Mouse (Mus musculus): ENCODE measurements around the gene Zfp628. TPM values are rescaled to one million over a fixed set of nuclear protein-coding genes. Genes with fewer than 3 reads are reported as not detected.

Gene Zfp628
- total RNA-seq, 2 experiments from 2014 or later = 24.4 to 26.9 TPM

DNA sequence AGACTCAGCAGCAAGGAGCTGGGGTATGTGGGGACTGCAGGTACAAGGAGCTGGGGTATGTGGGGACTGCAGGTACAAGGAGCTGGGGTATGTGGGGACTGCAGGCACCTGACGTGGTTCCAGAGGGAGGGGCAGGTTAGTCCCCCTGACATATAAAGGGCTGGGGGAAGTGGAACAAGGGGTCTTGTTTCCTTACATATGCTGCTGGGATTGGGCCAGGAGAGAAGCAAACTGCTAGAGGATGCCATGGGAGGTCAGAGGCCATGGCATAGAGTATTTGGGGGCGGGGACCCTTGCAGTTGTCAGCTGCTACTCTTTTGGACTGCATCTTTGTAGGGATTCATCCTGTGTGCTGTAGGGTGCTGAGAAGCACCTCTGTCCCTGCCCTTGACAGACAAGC lies 2.5 kb downstream of the Zfp628 start:
- no peak for DNase-seq (ENCODE audit: low spot score in 2 of 2)

DNA sequence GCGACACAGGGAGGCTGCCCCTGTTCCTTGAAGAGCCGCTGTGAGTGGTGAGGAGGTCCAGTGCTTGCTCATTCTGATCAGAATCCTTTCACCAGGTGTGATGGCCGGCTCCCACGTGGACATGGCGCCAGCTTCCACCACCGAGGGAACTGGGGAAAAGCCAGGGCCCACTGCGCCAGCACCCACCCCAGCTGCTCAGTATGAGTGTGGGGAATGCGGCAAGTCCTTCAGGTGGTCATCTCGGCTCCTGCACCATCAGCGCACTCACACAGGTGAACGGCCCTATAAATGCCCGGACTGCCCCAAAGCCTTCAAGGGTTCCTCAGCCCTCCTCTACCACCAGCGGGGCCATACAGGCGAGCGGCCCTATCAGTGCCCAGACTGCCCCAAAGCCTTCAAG lies 3.7 kb downstream of the Zfp628 start:
- DNase-seq (ENCODE audit: low spot score in 2 of 2) = no peak

DNA sequence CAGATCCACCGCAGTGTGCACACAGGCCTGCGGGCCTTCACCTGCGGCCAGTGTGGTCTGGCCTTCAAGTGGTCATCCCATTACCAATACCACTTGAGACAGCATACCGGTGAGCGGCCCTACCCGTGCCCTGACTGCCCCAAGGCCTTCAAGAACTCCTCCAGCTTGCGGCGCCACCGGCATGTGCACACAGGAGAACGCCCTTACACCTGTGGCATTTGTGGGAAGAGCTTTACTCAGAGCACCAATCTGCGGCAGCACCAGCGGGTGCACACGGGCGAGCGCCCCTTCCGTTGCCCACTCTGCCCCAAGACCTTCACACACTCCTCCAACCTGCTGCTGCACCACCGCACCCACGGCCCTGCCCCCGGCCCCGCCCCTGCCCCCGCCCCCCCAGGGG lies 4.1 kb downstream of the Zfp628 start:
- DNase-seq (ENCODE audit: low spot score in 2 of 2) = no peak

DNA sequence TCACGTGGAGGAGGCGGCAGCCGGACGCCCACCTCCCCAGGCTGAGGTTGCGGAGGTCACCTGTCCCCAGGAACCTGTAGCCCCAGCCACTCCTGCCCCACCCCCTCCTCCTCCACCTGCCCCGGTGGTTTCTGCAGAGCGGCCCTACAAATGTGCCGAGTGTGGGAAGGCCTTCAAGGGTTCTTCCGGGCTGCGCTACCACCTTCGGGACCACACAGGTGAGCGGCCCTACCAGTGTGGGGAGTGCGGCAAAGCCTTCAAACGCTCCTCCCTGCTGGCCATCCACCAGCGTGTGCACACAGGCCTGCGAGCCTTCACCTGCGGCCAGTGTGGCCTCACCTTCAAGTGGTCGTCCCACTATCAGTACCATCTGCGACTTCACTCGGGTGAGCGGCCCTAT lies 5.0 kb downstream of the Zfp628 start:
- no peak for DNase-seq (ENCODE audit: low spot score in 2 of 2)

DNA sequence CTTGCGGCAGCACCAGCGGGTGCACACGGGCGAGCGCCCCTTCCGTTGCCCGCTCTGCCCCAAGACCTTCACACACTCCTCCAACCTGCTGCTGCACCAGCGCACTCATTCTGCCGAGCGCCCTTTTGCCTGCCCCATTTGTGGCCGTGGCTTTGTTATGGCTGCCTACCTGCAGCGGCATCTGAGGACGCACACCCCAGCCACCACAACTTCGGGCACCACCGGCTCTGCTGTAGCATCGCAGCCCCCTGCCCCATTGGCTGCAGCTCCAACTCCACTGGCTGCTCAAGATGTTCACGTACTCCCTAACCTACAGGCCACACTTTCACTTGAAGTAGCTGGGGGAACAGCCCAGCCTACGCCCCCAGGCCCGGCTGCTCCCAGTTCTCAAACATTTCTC lies 5.5 kb downstream of the Zfp628 start:
- DNase-seq (ENCODE audit: low spot score in 2 of 2) = no peak

DNA sequence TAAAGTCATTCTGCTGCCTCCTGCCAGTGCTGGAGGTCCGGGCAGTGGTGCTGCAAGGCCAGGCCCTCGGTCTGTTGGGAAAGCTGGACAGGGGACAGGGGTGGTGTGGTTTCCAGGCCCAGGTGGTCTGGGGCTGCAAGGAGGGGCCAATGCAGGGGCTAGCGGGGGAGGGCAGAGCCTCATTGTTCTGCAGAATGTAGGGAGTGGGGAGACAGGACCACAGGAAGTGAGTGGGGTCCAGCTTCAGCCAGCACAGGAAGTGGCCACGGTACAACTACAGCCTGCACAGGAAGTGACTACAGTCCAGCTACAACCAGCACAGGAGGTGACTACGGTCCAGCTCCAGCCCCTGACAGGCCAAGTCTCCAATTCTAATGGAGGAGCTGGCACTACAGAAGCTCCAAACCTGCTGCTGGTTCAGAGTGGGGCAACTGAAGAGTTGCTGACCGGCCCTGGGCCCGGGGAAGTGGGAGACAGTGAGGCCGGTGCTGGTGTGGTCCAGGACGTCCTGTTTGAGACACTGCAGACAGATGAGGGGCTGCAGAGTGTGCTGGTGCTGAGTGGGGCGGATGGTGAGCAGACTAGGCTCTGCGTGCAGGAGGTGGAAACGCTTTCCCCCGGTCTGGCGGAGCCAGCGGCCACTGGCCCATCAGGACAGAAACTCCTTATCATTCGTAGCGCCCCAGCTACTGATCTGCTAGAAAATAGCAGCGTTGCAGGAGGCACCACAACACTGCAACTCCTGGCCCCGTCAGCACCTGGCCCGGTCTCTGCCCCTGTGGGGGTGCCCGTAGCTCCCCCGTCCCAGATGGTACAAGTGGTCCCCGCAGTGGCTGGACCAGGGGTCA lies 6.2 kb downstream of the Zfp628 start:
- DNase-seq (ENCODE audit: low spot score in 2 of 2) = no peak

DNA sequence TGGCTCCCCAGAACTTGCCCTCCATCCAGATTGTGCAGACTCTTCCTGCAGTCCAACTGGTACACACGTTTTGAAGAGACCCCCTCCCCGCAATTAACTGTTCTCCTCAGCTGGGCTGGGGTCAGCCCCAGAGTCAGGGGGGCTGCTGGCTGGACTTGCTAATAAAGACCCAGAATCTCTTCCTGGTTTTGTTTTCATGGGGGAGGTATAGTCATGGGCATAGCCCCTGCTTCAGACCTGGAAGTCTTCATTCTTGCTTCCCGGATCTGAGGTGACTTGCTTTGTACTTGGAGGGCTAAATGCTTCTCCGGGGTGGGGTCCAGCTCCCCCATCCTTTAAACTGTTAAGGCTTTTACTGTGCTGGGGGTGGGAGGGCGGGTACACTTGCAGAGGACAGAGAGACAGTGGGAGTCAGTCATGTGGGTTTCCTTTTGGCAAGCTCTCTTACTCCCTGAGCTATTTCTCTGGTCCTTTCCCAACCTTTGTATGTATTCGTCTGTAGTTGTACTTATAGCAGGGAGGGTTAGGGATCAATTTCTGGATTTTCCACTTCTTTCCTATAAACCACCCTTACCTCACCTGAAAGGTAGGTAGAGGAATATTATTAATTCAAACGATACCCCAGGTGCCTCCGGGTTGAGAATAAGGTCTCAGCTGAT lies 6.9 kb downstream of the Zfp628 start, which contains the start of gene Nat14:
TSS of gene Nat14 (plus strand) at position 205 of the 659 bp plus-strand sequence.
- DNase-seq (ENCODE audit: low spot score in 2 of 2) = no peak

DNA sequence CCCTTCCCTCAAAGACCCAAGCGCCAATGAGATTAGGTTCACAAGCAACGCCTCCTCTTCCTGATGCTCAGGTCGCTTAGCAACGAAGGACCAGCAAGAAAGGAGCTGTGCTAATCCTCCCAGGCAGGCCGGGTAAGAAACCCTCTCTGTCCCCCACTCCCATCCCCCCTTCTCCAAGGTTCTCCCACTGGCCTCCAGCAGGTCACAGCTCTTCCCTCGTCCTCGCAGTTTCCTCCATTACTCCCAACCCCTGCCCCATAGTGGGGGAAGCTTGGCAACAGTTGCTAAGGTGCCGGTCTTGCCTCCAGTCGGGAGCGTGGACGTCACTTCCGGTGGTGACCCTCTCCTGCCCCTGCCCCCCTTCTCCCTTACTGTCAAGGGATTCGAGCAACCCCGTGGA lies 7.5 kb downstream of the Zfp628 start:
- peak in 1 of 2 experiments; percentile 49 for DNase-seq (ENCODE audit: low spot score in 2 of 2)

DNA sequence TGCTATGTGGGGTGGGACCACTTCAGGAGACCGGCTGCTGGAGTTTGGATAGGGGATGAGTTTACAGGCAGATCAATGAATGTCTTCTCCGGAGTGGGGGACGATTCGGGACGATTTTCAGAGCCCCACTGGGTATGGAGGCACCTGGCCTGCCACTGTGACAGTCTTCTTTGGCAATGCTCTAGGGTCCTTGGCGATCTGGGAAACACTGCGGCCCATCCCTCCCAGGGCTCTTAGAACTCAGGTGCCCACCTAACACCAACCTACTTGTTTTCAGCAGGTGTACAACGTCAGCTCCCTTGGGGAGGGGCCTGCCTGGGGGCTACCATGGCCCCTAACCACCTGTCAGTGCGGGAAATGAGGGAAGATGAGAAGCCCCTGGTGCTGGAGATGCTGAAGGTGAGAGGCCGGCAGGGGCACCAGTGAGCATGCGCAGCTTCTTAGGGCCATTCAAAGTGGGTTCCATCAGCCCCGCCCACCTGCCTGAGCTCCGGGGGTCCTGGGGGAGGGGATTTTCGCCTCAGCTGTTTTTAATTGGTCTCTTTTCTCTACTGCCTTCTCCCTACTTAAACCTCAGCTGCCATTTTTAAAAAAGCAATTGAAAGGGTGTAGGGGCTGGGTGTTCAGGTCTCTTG lies 8.0 kb downstream of the Zfp628 start:
- DNase-seq (ENCODE audit: low spot score in 2 of 2) = no peak

DNA sequence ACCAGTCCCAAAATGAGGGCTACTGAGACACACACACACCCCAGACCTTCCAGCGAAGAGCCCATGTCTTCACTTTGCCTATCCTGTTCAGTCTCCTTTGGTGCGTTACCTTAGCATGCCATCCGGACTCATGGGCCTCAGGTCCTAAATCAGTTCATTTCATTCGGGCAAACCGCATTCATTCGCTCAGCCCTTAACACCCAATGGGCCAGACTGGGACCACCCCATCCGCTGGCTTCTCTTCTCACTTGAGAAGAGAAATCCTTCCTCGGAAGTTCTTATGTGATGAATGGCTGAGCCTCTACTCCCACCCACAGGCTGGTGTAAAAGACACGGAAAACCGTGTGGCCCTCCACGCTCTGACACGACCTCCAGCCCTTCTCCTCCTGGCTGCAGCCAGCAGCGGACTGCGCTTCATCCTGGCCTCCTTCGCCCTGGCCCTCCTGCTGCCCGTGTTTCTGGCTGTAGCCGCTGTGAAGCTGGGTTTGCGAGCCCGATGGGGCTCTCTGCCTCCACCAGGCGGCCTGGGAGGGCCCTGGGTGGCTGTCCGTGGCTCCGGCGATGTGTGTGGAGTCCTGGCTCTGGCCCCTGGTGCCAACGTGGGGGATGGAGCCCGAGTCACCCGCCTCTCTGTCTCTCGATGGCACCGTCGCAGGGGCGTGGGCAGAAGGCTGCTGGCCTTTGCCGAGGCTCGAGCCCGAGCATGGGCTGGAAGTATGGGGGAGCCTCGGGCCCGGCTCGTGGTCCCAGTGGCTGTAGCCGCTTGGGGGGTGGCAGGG lies 8.8 kb downstream of the Zfp628 start:
- no peak for DNase-seq (ENCODE audit: low spot score in 2 of 2)

DNA sequence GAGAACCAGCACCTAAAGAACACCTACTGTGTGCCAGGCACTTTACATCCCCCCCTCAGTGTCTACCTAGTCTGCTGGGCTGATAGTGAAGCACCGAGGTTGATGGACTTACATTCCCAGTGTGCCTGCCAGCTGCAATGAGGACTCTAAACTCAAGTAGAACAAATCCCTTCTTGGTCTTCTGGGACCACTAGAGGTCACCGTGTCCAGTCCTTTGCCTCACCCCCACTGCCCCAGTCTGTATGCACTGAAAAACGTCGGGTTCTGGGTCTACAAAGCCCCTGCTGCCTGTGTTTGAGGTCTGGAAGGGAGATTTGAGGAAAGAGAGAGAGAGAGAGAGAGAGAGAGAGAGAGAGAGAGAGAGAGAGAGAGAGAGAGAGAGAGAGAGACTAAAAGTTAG lies 9.5 kb downstream of the Zfp628 start:
- no peak for DNase-seq (ENCODE audit: low spot score in 2 of 2)

DNA sequence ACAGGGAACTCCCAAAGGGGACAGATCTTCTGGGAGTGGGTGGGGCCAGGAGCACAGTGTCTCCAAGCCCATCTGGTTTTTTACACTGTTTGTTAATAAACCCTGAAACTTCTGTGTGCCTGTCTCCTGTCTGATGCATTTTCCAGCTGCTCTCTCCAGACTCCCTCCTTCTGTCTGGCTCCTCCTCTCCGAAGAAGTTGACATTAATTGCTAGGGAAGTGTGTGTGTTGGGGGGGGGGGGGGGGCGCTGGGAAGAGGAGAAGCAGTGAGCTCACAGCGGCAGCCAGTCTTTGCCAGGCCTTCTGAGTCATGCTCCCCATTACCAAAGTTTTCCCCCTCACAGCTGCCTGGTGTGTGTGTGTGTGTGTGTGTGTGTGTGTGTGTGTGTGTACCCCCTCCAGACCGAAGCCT lies 9.9 kb downstream of the Zfp628 start:
- no peak for DNase-seq (ENCODE audit: low spot score in 2 of 2)

DNA sequence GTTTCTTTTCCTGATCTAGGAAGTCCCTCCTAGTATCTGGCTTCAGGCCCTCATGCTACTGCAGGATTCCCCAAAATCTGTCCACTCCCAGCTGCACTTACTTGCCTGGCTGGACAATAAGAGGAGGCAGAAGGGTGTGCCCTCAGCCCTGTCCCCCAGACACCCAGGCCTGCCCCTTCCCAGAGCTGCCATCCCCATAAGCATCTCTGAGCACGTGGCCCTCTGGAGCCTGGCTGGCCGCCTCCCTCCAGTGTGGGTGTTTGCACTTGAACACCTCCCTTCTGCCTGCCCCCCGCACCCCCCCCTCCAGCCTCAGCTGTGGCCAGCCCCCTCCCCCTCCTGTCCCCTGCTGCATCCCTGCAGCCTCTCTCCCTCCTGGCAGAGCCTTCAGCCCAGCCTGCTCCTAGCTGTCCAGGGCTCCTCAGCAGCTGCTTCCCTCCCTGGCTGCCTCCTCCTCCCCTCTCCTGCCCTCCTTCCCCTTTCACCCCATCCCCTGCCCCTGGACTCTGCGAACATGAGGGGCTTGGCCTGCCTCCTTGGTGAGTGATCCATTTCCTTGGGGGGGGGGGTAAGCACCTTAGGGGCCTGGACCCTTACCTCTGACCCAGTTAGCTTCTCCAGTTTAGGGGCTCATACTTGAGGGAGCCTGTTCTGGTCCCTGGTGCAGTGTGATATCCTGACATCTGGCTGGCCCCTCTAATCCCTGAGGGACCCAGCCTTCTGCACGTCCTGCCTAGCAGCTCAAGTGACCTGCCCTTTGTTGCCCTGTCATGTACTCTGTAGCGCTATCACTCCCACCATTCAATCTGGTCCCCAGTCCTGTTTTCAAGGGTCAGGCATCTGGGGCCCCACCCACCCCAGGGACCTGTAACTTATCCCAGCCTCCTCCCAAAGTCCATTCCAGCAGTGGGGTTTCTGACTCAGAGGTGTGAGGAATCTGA lies 10.7 kb downstream of the Zfp628 start, which contains the start of gene Ssc5d:
TSS of gene Ssc5d (plus strand) at position 345 of the 941 bp plus-strand sequence.
- no peak for DNase-seq (ENCODE audit: low spot score in 2 of 2)

DNA sequence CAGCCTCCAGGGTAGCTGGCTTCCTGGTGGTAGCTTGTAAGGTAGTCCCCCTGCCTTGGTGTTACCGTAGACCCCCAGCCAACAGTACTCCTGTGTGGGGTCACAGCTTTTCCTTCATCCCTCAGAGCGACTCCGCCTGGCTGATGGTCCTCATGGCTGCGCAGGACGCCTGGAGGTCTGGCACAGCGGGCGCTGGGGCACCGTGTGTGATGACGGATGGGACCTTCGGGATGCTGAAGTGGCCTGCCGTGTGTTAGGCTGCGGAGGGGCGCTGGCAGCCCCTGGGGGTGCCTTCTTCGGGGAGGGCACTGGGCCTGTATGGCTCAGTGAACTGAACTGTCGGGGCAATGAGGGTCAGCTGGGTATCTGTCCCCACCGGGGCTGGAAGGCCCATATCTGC lies 11.8 kb downstream of the Zfp628 start:
- DNase-seq (ENCODE audit: low spot score in 2 of 2) = no peak

DNA sequence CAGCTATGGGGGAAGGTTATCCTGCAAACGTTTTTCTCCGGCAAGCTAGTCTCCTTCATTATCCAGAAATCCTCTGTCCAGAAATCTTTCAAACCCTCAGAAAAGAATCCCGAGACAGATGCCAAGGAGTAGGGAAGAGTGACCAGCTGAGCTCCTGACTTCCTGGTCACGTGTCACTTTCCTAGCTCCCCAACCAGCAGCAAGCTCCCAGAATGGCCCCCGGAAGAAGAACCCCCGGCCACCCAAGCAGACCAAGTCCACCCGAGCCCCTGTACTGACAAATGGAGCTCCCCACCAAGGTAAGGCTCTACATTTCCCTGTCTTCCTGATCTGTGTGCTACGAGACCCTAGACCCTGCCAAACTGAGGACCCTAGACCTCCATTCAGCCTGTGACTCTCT lies 12.7 kb downstream of the Zfp628 start:
- no peak for DNase-seq (ENCODE audit: low spot score in 2 of 2)

DNA sequence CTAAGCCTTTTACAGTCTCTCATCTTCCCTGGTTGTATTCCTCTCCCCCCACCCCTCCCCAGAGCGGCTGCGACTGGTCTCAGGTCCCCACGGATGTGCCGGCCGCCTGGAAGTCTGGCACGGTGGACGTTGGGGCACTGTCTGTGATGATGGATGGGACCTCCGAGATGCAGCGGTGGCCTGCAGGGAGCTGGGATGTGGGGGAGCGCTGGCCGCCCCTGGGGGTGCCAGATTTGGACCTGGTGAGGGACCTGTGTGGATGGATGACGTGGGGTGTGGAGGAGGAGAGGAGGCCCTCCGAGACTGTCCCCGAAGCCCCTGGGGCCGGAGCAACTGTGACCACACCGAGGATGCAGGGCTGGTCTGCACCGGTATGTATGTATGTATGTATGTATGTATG lies 13.3 kb downstream of the Zfp628 start:
- no peak for DNase-seq (ENCODE audit: low spot score in 2 of 2)

DNA sequence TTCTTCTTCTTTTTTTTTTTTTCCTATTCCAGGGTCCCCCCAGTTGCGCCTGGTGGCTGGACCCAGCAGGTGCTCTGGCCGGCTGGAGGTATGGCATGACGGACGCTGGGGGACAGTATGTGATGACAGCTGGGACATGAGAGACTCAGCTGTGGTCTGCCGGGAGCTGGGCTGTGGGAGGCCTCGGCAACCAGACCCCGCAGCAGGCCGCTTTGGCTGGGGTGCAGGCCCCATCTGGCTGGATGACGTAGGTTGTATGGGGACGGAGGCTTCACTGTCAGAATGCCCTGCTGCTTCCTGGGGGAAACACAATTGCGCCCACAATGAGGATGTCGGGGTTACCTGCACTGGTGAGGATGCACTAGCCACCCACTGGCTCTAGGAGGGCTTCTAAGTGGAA lies 18.1 kb downstream of the Zfp628 start:
- no peak for DNase-seq (ENCODE audit: low spot score in 2 of 2)

DNA sequence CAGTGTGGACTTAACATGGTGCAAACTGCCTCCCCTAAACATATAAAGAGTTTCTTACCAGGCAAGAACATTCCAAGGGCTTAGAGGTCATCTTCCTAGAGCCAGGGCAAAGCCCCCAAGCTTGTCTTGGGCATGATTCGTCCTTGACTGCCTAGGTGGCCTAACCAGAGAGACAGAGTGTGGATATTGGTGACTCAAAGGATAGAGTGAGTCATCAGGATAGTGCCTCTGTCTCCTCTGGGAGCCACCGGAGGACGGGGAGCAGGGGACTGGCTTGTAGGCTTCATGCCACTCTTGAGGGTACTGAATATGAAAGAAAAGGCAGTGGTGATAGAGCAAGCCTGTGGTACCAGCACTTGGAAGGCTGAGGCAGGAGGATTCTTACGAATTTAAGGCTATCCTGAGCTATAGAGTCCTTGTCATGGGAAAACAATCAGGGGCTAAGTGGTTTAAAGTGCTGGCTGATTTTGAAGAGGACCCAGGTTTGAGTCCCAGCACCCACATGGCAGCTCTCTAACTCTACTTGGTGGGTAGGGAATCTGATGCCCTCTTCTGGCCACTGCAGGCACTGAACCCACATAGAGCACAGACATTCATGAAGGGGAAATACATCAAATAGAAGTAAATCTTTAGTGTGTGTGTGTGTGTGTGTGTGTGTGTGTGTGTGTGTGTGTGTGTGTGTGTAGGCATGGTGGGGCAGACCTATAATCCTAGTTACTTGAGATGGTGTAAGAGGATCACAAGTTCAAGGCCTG lies 19.3 kb downstream of the Zfp628 start:
- no peak for DNase-seq (ENCODE audit: low spot score in 2 of 2)

DNA sequence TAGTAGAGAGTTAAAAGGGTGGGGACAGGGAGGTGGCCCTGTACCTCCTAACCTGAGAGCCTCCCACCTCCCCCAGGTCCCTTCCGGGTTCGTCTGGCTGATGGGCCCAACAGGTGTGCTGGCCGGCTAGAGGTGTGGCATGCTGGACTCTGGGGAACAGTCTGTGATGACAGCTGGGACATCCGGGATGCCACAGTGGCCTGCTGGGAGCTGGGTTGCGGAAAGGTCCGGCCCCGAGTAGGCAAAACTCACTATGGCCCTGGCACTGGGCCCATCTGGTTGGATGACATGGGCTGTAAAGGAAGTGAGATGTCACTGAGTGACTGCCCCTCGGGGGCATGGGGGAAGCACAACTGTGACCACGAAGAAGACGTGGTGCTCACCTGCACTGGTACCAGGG lies 21.8 kb downstream of the Zfp628 start:
- no peak for DNase-seq (ENCODE audit: low spot score in 2 of 2)

Measured in adrenal gland, postnatal 4 days (tissue).